Mouse (Mus musculus) embryonic fibroblast, embryonic 13.5 days (primary cell): Measurements from ENCODE around the gene St8sia6.

Experiments
- CTCF ChIP-seq: IDR thresholded peaks from 2 replicates; pipeline ENCODE4 v1.5.1; 2011; ENCODE audit warnings: mild to moderate bottlenecking, control low read depth, low read length, moderate library complexity, borderline replicate concordance; ENCODE audit not compliant: insufficient read depth
- POLR2A ChIP-seq: IDR thresholded peaks from 2 replicates; pipeline ENCODE4 v1.6.1; 2011; ENCODE audit warnings: low read depth, mild to moderate bottlenecking, control low read depth, low read length, moderate library complexity

GRCm38 (mm10) chr2:13793969-13794363 lies at the start of gene St8sia6:
- TF ChIP-seq CTCF (no peak), POLR2A (no peak)
